Mouse (Mus musculus) heart, adult 11 months (tissue): ENCODE data around the gene Pccb.

Source experiments
- DNase-seq: peaks from one replicate; pipeline ENCODE4 v3.0.0; 2022

Pccb gene

DNA sequence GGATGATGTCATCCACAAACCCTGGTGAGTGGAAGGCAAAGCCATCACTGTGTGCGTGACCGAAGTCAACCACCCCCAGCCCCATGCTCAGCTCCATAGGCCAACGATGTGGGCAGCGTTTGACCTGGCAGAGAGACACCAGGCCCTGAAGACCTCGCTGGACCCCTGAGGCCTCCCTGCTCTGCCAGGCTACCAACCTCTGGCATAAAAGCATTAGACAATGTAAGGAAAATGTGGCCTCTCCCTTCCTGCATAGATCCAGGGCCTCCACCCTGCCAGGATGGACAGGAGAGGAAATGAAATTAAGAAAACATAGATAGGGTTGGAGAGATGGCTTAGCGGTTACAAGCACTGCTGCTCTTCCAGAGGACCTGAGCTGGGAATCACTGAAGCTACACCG lies 51.9 kb downstream of the Pccb start:
- DNase-seq = peak; percentile 70

DNA sequence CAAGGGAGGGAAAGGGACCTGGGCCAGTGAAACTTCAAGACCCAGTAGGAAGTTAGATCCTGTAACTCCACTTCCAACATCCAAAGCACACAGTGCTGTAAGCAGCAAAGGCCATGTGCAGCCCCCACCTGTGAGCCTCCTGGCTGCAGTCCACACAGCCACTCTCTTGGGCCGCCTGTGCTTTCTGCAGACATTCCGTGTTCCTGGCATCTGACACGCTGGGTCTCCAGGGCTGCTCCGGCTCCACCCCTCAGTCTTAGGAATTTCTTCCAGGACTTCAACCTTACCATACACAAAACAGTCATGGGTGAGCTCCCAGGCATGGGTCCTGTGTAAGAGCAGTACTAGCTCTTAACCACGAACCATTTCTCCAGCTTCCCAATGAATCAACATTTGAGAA lies 55.4 kb downstream of the Pccb start:
- DNase-seq = peak; percentile 91

DNA sequence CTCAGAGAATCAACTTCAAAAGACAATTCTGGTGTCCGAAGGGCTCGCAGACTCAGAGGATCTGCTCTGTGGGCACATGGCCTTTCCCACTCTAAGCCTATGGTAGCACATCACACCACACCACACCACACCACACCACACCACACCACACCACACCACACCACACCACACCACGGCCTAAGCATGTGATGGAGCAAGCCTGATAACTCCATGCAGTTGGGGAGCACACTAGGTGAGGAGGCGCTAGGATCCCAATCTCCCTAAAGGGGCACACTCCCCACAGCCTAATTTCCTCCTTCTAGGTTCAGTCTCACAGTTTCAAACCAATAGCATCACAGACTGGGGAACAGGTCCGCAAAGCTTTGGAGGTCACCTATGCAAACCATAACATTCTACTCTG lies 56.0 kb downstream of the Pccb start:
- peak; percentile 58 for DNase-seq

DNA sequence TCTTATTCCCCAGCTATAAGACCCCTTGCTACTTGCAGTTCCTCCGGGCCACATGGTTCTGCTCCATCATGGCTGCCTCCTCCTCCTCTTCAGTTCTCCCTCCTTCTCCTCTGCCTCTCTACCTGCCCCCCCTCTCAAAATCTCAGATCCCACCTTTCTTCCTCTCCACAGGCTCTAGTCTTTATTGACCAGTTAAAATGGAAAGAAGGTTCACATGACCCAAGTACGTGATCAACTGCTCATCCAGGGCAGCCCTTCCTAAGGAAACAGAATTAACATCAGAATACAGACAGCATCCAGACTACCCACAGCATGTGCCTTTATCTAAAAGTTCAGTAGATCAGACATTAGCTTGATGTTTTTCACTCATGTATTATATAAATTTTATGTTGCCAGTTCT lies 65.2 kb downstream of the Pccb start:
- no peak for DNase-seq

DNA sequence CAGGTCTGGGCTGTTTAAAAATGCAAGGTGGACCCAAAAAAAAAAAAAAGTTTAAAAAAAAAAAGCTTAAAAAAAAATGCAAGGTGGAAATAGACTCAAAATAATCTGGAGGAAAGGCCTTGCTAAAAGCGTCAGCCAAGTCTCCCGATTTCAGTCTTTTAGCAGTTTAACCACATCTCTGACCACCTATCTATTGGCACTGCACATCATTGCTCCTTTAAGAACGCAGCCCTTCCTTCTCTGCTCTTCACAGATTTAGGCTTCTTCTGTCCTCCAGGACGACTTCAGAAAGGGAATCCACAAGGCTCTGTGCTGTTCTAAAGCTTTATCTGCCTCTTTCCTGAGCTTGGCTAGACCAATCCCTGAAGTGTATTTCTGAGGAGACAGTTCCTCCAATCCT lies 70.6 kb downstream of the Pccb start:
- peak; percentile 22 for DNase-seq

DNA sequence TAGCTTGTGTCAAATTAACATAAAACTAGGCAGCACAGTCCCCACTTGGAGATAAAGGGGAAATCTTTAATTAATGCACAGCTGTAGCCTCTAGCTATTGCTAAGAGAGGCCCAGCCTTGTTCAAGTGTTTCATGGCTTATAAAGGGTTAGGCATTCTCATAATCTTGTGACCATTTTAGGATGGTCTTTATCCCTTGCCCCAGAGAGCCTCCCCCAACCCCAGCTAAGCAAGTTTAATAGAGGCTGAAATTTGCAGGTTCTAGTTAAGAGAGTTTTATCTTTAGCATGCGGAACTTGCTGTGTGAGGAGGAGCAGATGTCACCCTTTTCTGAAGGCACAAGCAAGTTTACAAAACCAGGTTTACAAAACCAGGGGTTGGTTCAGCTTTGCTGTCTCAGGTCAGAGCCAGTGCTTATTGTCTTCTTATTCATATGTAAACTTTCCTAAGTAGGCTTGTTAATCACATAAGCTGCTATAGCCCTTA lies 71.2 kb downstream of the Pccb start:
- DNase-seq = peak; percentile 18

DNA sequence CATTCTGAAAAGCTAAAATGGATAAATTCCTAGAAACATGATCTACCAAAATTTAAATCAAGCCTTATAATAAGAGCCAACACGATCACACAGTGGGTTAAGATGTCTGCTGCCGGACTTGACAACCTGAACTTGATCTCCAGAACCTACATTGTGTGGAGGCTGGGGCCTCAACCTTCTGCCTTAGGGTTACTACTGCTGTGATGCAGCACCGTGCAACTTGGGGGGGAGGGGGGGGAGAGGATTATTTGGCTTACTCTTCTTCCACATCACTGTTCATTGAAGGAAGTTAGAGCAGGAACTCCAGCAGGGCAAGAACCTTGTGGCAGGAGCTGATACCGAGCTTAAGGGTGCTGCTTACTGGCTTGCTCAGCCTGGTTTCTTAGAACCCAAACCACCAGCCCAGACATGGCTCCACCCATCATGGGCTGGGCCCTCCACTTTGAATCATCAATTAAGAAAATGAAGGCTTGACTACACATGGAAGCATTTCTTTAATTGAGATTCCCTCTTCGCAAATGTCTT lies 71.7 kb downstream of the Pccb start:
- peak; percentile 70 for DNase-seq

DNA sequence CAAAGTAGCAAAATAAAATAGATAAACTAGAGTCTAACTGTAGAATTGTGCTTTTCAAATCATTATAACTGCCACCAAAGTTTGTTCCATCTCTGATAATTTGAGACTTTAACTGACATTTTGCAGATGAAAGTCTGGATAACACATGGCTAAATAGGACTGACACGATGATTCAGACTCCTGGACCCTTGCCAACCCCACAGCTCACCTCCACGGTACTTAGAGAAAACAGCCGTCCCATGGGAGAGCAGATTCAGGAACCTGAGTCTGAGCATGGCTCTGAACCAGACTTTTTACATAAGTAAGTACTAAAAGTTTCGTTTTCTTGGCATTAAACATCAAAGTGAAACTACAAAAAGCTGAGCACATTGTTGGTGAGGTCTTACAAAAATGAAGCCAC lies 83.2 kb downstream of the Pccb start:
- DNase-seq = peak; percentile 88

DNA sequence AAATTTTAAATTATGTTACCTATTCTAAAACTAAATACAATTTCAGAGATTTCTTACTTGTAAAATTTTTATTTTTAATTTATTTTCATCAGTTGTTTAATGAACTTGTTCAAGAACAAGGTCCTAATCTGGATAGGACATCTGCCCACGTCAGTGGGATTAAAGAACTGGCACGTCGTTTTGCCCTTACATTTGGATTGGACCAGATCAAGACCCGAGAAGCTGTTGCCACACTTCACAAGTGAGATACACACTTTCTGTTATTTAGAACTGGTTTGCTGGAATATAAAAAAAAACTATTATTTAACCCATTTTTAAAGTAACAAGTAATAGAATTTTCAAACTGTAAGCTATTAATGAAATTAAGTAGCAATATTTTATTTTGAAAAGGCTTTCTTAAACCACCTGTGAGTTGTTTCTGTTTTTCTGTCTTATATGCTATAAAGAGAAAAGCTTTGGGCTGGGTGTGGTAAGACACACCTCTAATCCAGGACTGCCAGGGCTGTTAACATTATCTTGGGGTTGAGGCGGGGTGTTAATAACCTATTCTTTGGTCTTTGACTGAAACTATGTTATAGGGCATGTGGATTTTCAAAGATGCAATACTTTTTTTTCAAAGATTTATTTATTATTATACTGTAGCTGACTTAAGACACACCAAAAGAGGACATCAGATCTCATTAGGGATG lies 89.9 kb downstream of the Pccb start:
- no peak for DNase-seq

DNA sequence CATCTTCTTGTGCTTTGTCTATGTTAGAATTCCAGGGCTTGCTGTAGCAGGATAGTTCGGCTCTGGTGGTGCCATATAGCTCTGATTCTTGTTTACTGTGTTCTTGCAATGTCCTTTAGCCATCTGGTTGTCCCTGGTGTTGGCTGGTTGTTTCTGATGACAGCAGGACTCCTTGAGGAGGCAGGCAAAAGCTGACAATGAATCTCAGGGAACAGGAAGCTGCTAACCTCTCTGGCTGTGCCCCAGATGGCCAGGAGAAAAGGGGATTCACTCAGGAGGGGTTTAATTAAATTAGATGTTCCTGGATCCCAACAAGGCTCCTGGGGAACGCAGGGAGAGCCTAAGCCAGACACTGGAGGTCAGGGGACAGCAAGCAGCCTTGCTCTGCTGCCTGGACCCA lies 92.7 kb downstream of the Pccb start:
- no peak for DNase-seq
